Mouse (Mus musculus) forebrain, embryonic 10.5 days (tissue): ENCODE results near the gene Traf2. TPM values are rescaled to one million over a fixed set of nuclear protein-coding genes. Genes with fewer than 3 reads are reported as not detected.

Source experiments
- DNase-seq: peaks from one replicate; pipeline ENCODE4 v3.0.0-alpha.2; 2017; ENCODE audit warnings: low spot score; ENCODE audit errors: extremely low spot score
- H3K27ac ChIP-seq: fragments of 300-500 bp; sonication (generic); 2 replicates; pipeline ENCODE4 v1.5.1; 2016; ENCODE audit warnings: mild to moderate bottlenecking
- H3K27me3 ChIP-seq: fragments of 300-500 bp; sonication (generic); 2 replicates; pipeline ENCODE4 v1.6.1; 2016; ENCODE audit warnings: mild to moderate bottlenecking; ENCODE audit not compliant: poor library complexity, severe bottlenecking
- H3K36me3 ChIP-seq: fragments of 300-500 bp; sonication (generic); replicated peaks from 2 replicates; pipeline ENCODE4 v1.6.1; 2016; ENCODE audit warnings: mild to moderate bottlenecking, moderate library complexity
- H3K4me1 ChIP-seq: fragments of 300-500 bp; sonication (generic); 2 replicates; pipeline ENCODE4 v1.6.1; 2016
- H3K4me3 ChIP-seq: fragments of 300-500 bp; sonication (generic); 2 replicates; pipeline ENCODE4 v1.5.1; 2016; ENCODE audit warnings: mild to moderate bottlenecking, moderate library complexity
- H3K9me3 ChIP-seq: fragments of 300-500 bp; sonication (generic); 2 replicates; pipeline ENCODE4 v1.6.1; 2016; ENCODE audit warnings: mild to moderate bottlenecking, moderate library complexity
- WGBS: fragments of 180-500 bp; shearing (Covaris S2); methylation state at CpG from one replicate; pipeline ENCODE4 v1.1.7; 2016; 5-methylcytosine and 5-hydroxymethylcytosine counted together
- polyA plus RNA-seq: library from polyadenylated mRNA; unstranded; fragments of >200 nt; fragmentation: Nextera tagmentation; extraction: Ambion mirVana; gene quantifications from 2 replicates; pipeline ENCODE4 v1.2.1, GENCODE M21; 2016

The Traf2 gene
- polyA plus RNA-seq, 1 experiment from 2014 or later = 42.6 TPM

DNA sequence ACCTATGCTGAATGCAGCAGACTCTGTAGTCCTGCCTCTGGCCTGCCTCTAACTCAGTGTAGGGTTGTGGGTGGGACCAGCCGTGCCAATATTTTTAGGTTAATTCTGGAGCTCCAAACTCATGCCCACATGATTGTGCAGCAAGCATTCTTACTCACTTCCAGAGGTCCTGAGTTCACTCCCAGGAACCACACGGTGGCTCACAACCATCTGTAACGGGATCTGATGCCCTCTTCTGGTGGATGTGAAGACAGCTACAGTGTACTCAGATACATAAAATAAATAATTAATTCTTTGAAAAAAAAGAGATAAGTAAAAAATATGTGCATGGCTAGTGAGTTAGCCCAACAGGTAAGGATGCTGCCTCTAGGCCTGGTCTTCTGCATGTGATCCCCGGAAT lies 50.3 kb downstream of the Traf2 start:
- H3K4me1 ChIP-seq = peaks cover 26% of the 10 kb centered on the region
- 43% methylated on average over 4 of the region's 4 CpGs for WGBS
- no peaks in the 10 kb centered on the region for H3K9me3 ChIP-seq
- no peak overlapping the region for H3K4me3 ChIP-seq
- no peaks in the 10 kb centered on the region for H3K27me3 ChIP-seq
- no peak overlapping the region for H3K27ac ChIP-seq
- peak; percentile 27 for DNase-seq
- H3K36me3 ChIP-seq = no peaks in the 10 kb centered on the region

- Histone ChIP-seq H3K9me3 (no peaks in the 10 kb centered on the region), H3K27ac (no peak within 1 kb of the TSS), H3K4me1 (peaks cover 10% of the 10 kb centered on the region), H3K27me3 (no peaks in the 10 kb centered on the region), H3K4me3 (no peak within 1 kb of the TSS), H3K36me3 (no peaks in the 10 kb centered on the region)
- no peak for DNase-seq
- WGBS = 89% methylated on average over 5 of the region's 5 CpGs
Observed at GRCm38 (mm10) chr2:25493476-25493961, 53.2 kb downstream of the Traf2 start, which contains the start of gene Lcn12. Gene Lcn12 (minus strand): TSS chr2:25493911.

DNA sequence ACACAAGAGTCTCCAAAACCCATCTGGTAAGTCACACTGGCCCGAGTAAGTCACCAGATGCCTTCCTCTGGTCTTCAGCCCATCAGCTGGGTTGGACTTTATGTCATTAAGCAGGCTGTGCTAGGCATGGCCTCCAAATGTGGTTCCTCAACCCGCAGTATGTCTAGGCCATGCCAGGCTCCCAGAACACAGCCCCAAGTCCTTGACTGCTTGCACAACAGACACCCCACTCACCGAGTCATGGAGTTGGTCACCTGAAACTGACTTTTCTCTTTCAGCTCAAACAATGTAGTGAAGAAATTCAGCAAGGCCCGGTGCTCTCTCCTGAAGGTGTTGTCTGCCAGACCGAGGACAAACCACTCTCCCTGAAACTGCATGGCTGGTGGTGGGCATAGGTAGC lies 53.8 kb downstream of the Traf2 start:
- Histone ChIP-seq H3K27ac (no peak overlapping the region), H3K36me3 (no peaks in the 10 kb centered on the region), H3K4me1 (peaks cover 7% of the 10 kb centered on the region), H3K9me3 (no peaks in the 10 kb centered on the region), H3K4me3 (no peak overlapping the region), H3K27me3 (no peaks in the 10 kb centered on the region)
- WGBS = 86% methylated on average over 5 of the region's 5 CpGs
- DNase-seq = no peak

- no peaks in the 10 kb centered on the region for H3K27me3 ChIP-seq
- H3K9me3 ChIP-seq = no peaks in the 10 kb centered on the region
- no peaks in the 10 kb centered on the region for H3K4me1 ChIP-seq
- H3K27ac ChIP-seq = no peak overlapping the region
- no peaks in the 10 kb centered on the region for H3K36me3 ChIP-seq
- 85% methylated on average over 7 of the region's 7 CpGs for WGBS
- no peak overlapping the region for H3K4me3 ChIP-seq
- no peak for DNase-seq
Observed at GRCm38 (mm10) chr2:25488671-25489068, 58.1 kb downstream of the Traf2 start.

DNA sequence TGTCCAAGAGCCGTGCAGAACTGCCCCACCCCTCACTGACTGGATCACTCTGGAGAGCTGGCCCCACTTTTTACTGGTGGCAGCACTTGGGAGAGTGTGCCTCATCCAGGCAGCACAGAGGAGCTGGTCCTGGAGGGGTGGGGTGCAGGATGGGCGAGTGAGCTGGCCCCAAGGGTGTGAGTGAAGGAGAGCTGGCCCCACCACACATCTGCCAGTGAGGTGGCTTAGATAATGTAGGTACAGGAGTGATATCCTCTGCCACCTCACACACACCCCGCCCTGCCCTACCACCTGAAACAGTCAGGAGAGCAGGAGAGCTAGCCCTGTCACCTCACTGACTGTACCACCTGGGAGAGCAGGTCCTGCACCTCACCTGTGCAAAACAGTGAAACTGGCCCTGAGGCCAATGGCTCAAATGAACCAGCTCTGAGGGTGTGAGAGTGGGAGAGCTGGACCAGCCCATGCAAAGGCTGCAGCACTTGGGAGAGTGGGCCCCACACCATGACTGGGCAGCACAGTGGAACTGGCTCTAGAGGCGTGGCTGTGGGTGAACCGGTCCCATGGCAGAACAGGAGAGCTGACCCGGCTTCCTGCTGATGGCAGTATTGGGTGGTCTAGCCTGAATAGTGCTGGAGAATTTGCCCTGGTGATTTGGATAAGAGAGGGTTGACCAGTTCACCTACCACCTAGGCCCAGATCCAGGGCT lies 58.6 kb downstream of the Traf2 start:
- Histone ChIP-seq H3K4me3 (no peak overlapping the region), H3K36me3 (no peaks in the 10 kb centered on the region), H3K27ac (no peak overlapping the region), H3K4me1 (no peaks in the 10 kb centered on the region), H3K9me3 (no peaks in the 10 kb centered on the region), H3K27me3 (no peaks in the 10 kb centered on the region)
- no peak for DNase-seq
- WGBS = 85% methylated on average over 6 of the region's 6 CpGs

- Histone ChIP-seq H3K4me3 (no peak overlapping the region), H3K9me3 (no peaks in the 10 kb centered on the region), H3K4me1 (no peaks in the 10 kb centered on the region), H3K27me3 (no peaks in the 10 kb centered on the region), H3K36me3 (no peaks in the 10 kb centered on the region), H3K27ac (no peak overlapping the region)
- no peak for DNase-seq
- 75% methylated on average over 11 of the region's 11 CpGs for WGBS
Observed at GRCm38 (mm10) chr2:25484901-25485647, 61.7 kb downstream of the Traf2 start.

- H3K27me3 ChIP-seq = no peaks in the 10 kb centered on the region
- no peaks in the 10 kb centered on the region for H3K4me1 ChIP-seq
- 28% methylated on average over 7 of the region's 7 CpGs for WGBS
- H3K9me3 ChIP-seq = no peaks in the 10 kb centered on the region
- H3K4me3 ChIP-seq = no peak overlapping the region
- H3K27ac ChIP-seq = no peak overlapping the region
- no peaks in the 10 kb centered on the region for H3K36me3 ChIP-seq
- DNase-seq = no peak
Observed at GRCm38 (mm10) chr2:25482969-25483368, 63.8 kb downstream of the Traf2 start.

GRCm38 (mm10) chr2:25480541-25480940 lies 66.2 kb downstream of the Traf2 start:
- H3K27ac ChIP-seq = no peak overlapping the region
- 97% methylated on average over 1 of the region's 1 CpGs for whole genome bisulfite sequencing
- no peak for DNase-seq
- no peaks in the 10 kb centered on the region for H3K27me3 ChIP-seq
- H3K9me3 ChIP-seq = no peaks in the 10 kb centered on the region
- H3K4me1 ChIP-seq = no peaks in the 10 kb centered on the region
- no peaks in the 10 kb centered on the region for H3K36me3 ChIP-seq
- H3K4me3 ChIP-seq = no peak overlapping the region

DNA sequence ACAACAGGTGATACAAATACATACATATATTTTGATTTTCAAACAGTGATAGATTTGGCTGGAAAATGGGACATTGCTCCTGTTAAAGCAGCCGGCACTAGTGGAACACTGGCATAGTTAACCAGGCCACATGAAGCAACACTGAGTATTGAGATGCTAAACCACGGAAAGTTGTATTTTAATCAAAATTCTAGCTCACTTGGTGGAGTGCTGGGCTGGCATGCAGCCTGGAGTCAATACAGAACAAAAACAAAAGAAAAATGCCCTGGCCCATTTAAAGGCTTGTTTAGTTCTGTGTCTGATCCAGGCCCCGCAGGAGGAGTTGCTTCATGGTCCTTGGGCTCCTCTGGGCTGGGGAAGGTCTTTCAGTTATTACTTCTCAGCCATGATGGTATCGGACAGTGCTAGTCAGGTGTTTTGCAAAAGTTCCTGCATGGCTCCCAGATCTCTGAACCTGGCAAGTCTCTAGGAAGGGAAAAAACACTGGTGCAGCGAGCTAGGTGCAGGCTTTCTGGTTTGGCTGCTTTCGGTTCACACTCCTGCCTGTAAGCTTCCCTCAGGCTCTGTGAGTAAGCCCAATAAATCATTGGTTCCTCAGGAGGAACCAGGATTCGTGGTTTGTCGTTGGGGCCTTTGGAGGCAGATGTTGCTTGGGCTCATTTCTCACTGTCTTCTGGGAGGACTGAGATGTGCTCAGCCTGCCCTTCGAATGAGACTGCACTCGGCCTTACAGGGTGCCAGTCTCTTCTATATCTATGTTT lies 67.0 kb downstream of the Traf2 start:
- Histone ChIP-seq H3K36me3 (no peaks in the 10 kb centered on the region), H3K27ac (no peak overlapping the region), H3K4me3 (no peak overlapping the region), H3K4me1 (no peaks in the 10 kb centered on the region), H3K27me3 (no peaks in the 10 kb centered on the region), H3K9me3 (no peaks in the 10 kb centered on the region)
- WGBS = 82% methylated on average over 10 of the region's 10 CpGs
- no peak for DNase-seq

- no peak overlapping the region for H3K27ac ChIP-seq
- no peaks in the 10 kb centered on the region for H3K27me3 ChIP-seq
- H3K4me1 ChIP-seq = no peaks in the 10 kb centered on the region
- DNase-seq = no peak
- 87% methylated on average over 3 of the region's 3 CpGs for WGBS
- H3K4me3 ChIP-seq = no peak overlapping the region
- H3K36me3 ChIP-seq = no peaks in the 10 kb centered on the region
- H3K9me3 ChIP-seq = no peaks in the 10 kb centered on the region
Observed at GRCm38 (mm10) chr2:25477967-25478675, 68.6 kb downstream of the Traf2 start.

DNA sequence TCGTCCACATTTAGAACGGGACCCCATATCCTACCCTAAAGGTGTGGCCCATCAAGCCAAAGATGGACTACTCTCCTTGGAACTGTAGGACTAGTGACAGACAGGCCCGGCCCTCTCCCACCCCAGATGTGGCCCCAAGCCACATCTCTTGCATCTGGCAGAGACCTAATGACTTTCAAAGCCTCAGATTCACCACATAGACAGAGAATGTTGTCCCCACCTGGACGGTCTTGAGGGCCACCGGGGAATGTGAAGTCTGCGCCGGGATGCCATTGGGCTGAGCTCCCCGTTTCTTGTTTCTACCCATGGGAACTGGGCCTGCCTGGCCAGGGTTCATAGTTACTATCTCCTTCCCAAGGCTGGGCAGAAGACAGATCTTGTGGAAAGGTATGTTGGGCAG lies 69.2 kb downstream of the Traf2 start:
- Histone ChIP-seq H3K4me3 (no peak overlapping the region), H3K4me1 (no peaks in the 10 kb centered on the region), H3K27me3 (no peaks in the 10 kb centered on the region), H3K9me3 (no peaks in the 10 kb centered on the region), H3K27ac (no peak overlapping the region), H3K36me3 (no peaks in the 10 kb centered on the region)
- no peak for DNase-seq
- 92% methylated on average over 8 of the region's 8 CpGs for WGBS

- H3K27ac ChIP-seq = no peak overlapping the region
- no peaks in the 10 kb centered on the region for H3K36me3 ChIP-seq
- WGBS = 83% methylated on average over 2 of the region's 2 CpGs
- H3K4me1 ChIP-seq = peaks cover 7% of the 10 kb centered on the region
- no peaks in the 10 kb centered on the region; the same call in 1 of the 2 replicates for H3K27me3 ChIP-seq
- no peak overlapping the region for H3K4me3 ChIP-seq
- no peak for DNase-seq
- H3K9me3 ChIP-seq = no peaks in the 10 kb centered on the region
Observed at GRCm38 (mm10) chr2:25472550-25472949, 74.2 kb downstream of the Traf2 start.
